Mouse (Mus musculus) limb, embryonic 11.5 days (tissue): Measurements from ENCODE around the gene E330034G19Rik. TPM values are rescaled to one million over a fixed set of nuclear protein-coding genes. Genes with fewer than 3 reads are reported as not detected.

Source experiments
- polyA plus RNA-seq: library from polyadenylated mRNA; unstranded; fragments of >200 nt; fragmentation: Nextera tagmentation; extraction: Ambion mirVana; gene quantifications from 2 replicates; pipeline ENCODE4 v1.2.1, GENCODE M21; 2014

The E330034G19Rik gene
- polyA plus RNA-seq, 1 experiment from 2014 or later = not detected

Other genes starting within 250 kb of the E330034G19Rik start
- 45.5 and 50.1 TPM in 2 replicates for gene Dlg5, start 47.3 kb upstream of the E330034G19Rik start, polyA plus RNA-seq
- gene Polr3a, start 193.8 kb downstream of the E330034G19Rik start, polyA plus RNA-seq = 17.4 and 19.7 TPM in 2 replicates
- 1,286 and 1,293 TPM in 2 replicates for gene Rps24, start 193.9 kb downstream of the E330034G19Rik start, polyA plus RNA-seq